Mouse (Mus musculus): Measurements from ENCODE around the gene Ep400. TPM values are rescaled to one million over a fixed set of nuclear protein-coding genes. Genes with fewer than 3 reads are reported as not detected.
A peak's percentile ranks its signal among the peaks of the same experiment; 100 is the strongest.
"Not testable (repeated sequence)": the region's sequence is repeated elsewhere in the genome, so short reads cannot be mapped to it uniquely, and the experiment has no call there.

Ep400 gene
- polyA plus RNA-seq, 1 experiment from 2014 or later = 45.6 TPM

DNA sequence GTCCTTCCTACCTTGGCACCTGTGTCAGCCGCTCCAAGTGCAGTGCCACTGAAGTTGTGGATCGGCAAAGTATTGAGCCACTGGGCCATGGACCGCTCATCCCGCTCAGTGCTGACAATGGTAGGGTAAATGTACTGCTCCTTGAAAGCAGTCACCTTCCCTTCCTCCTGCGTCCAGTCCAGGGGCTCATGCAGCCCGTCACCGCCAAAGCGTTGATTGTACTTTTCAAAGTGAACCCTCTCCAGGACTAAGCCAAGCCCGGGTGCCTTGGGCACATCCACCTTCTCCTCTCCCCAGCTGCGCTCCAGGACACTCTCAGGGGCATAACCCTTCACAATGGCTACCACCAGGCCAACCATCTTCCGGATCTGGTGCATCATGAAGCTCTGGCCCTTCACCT, 4.0 kb upstream of the Ep400 start:
- no peak for DNase-seq (ENCODE audit: low spot score)
- no peaks in the 10 kb centered on the region for H3K27me3 ChIP-seq (ENCODE audit: control insufficient read depth, insufficient read depth, low read length)

DNA sequence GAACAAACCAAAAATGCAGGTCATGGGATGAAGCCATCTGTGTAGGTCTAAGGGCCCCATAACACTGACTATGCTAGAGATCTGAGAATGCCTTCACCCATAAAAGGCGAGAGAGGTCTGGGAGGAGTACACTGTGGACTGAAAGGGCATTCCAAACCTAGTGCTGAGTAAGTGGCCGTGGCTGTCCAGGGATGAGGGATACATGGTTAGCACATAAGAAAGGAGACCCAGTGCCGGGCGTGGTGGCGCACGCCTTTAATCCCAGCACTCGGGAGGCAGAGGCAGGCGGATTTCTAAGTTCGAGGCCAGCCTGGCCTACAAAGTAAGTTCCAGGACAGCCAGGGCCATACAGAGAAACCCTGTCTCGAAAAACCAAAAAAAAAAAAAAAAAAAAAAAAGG, 2.4 kb upstream of the Ep400 start:
- 94% methylated on average over 10 of the region's 10 CpGs for WGBS

More for the DNA sequence above, 4.0 kb upstream of the Ep400 start:
- Histone ChIP-seq H3K27ac (replicated peaks; ENCODE audit: low read depth, low read length) (no peak overlapping the region), H3K4me1 (ENCODE audit: control insufficient read depth, insufficient read depth, low read length) (0 out of 2 replicates have a peak, but pooled peaks cover under 1% of the 10 kb centered on the region), H3K9me3 (ENCODE audit: control insufficient read depth, low read length) (no peaks in the 10 kb centered on the region), H3K4me2 (ENCODE audit: low read depth, severe bottlenecking) (no peak overlapping the region), H3K9ac (ENCODE audit: low read length) (no peak overlapping the region), H3K36me3 (ENCODE audit: control insufficient read depth, insufficient read depth, low read length) (peaks cover 11% of the 10 kb centered on the region), H3K4me3 (ENCODE audit: low read depth, low read length) (no peak overlapping the region)
- ATAC-seq (ENCODE audit: insufficient number of reproducible peaks, low FRiP score, low TSS enrichment, low read depth) = no peak
- 90% methylated on average over 11 of the region's 11 CpGs for WGBS

DNA sequence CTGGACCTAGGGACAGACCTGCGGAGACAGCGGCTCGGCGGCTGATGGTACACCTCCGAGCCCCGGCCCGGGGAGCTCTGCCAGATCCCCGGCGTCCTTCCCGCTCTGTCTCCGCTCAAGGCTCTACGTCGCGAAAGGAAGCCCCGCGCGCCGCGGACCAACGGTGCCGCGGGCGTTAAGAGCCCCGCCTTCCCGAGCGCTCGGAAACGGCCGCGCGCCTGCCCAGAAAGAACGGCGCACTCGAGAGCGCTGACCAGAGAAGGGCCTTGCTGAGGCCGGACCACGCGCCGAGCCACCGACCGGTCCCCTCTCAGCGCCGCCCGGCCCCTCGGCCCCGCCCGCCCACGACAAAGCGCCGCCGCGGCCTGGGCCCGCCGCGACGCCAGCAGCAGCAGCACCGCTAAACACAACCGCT, 479 bp downstream of the Ep400 start:
- peak overlapping the region; percentile 84 for H3K4me3 ChIP-seq (ENCODE audit: low read depth, low read length)
- peak overlapping the region; percentile 62 for H3K4me2 ChIP-seq (ENCODE audit: low read depth, severe bottlenecking)
- DNase-seq (ENCODE audit: low spot score) (no peak), ATAC-seq (ENCODE audit: insufficient number of reproducible peaks, low FRiP score, low TSS enrichment, low read depth) (peak; percentile 35)
- peak overlapping the region; percentile 94 for H3K27ac ChIP-seq (replicated peaks; ENCODE audit: low read depth, low read length)
- no peaks in the 10 kb centered on the region for H3K27me3 ChIP-seq (ENCODE audit: control insufficient read depth, insufficient read depth, low read length)
- H3K9ac ChIP-seq (ENCODE audit: low read length) = peak overlapping the region; percentile 91
- under 1% methylated on average over 57 of the region's 58 CpGs for WGBS
- H3K36me3 ChIP-seq (ENCODE audit: control insufficient read depth, insufficient read depth, low read length) = peaks cover 9% of the 10 kb centered on the region
- peaks cover 4% of the 10 kb centered on the region; the same call in 1 of the 2 replicates for H3K4me1 ChIP-seq (ENCODE audit: control insufficient read depth, insufficient read depth, low read length)
- H3K9me3 ChIP-seq (ENCODE audit: control insufficient read depth, low read length) = no peaks in the 10 kb centered on the region

More for the DNA sequence above, 2.4 kb upstream of the Ep400 start:
- H3K9ac ChIP-seq (ENCODE audit: low read length); H3K4me3 ChIP-seq (ENCODE audit: low read depth, low read length); H3K27me3 ChIP-seq (ENCODE audit: control insufficient read depth, insufficient read depth, low read length); H3K27ac ChIP-seq (replicated peaks; ENCODE audit: low read depth, low read length); H3K4me2 ChIP-seq (ENCODE audit: low read depth, severe bottlenecking); H3K4me1 ChIP-seq (ENCODE audit: control insufficient read depth, insufficient read depth, low read length); ATAC-seq (ENCODE audit: insufficient number of reproducible peaks, low FRiP score, low TSS enrichment, low read depth); DNase-seq (ENCODE audit: low spot score); H3K9me3 ChIP-seq (ENCODE audit: control insufficient read depth, low read length): not testable (repeated sequence)
- peaks cover 11% of the 10 kb centered on the region for H3K36me3 ChIP-seq (ENCODE audit: control insufficient read depth, insufficient read depth, low read length)

DNA sequence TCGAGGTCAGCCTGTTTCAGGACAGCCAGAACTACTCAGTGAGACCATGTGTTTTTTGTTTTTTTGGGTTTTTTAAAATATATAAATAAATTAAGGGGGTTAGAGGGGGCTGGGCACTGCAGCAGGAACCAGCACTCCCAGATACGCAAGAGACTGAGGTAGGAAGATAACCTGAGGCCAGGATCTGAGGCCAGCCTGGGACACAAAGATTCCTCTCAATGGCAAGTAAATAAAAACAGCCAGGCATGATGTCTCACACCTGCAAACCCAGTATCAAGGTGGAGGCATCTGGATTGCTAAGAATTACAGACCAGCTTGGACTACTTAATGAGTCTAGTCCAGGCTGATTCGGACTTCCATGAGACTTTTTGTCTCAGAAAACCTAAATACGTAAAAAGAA, 1.2 kb downstream of the Ep400 start:
- Histone ChIP-seq H3K9me3 (ENCODE audit: control insufficient read depth, low read length) (no peaks in the 10 kb centered on the region), H3K9ac (ENCODE audit: low read length) (peak overlapping the region; percentile 22; the same call in 1 of the 2 replicates), H3K4me1 (ENCODE audit: control insufficient read depth, insufficient read depth, low read length) (peaks cover 4% of the 10 kb centered on the region; the same call in 1 of the 2 replicates), H3K27me3 (ENCODE audit: control insufficient read depth, insufficient read depth, low read length) (no peaks in the 10 kb centered on the region), H3K36me3 (ENCODE audit: control insufficient read depth, insufficient read depth, low read length) (peaks cover 2% of the 10 kb centered on the region), H3K4me3 (ENCODE audit: low read depth, low read length) (peak overlapping the region; percentile 84), H3K4me2 (ENCODE audit: low read depth, severe bottlenecking) (peak overlapping the region; percentile 62), H3K27ac (replicated peaks; ENCODE audit: low read depth, low read length) (no peak overlapping the region)
- ATAC-seq (ENCODE audit: insufficient number of reproducible peaks, low FRiP score, low TSS enrichment, low read depth) (no peak), DNase-seq (ENCODE audit: low spot score) (no peak)
- 64% methylated on average over 4 of the region's 4 CpGs for WGBS

DNA sequence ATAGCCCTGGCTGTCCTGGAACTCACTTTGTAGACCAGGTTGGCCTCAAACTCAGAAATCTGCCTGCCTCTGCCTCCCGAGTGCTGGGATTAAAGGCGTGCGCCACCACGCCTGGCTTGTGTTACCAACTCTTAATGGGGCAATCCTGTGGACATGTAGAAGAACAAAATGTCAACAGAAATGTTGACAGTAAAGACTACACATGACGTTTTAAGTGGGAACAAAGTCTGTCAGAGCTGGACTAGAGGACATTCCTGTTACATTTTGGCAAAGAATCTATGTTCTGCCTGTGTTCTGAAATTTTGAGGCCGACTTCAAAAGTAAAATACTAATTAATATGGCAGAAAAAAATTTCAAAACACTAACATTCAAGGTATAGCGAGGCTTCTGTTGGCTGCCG, 6.6 kb downstream of the Ep400 start:
- DNase-seq (ENCODE audit: low spot score) (no peak), ATAC-seq (ENCODE audit: insufficient number of reproducible peaks, low FRiP score, low TSS enrichment, low read depth) (no peak)
- H3K4me2 ChIP-seq (ENCODE audit: low read depth, severe bottlenecking) = no peak overlapping the region
- 94% methylated on average over 8 of the region's 8 CpGs for WGBS
- no peak overlapping the region for H3K27ac ChIP-seq (replicated peaks; ENCODE audit: low read depth, low read length)
- no peaks in the 10 kb centered on the region for H3K9me3 ChIP-seq (ENCODE audit: control insufficient read depth, low read length)
- no peaks in the 10 kb centered on the region for H3K36me3 ChIP-seq (ENCODE audit: control insufficient read depth, insufficient read depth, low read length)
- no peaks in the 10 kb centered on the region for H3K4me1 ChIP-seq (ENCODE audit: control insufficient read depth, insufficient read depth, low read length)
- no peak overlapping the region for H3K9ac ChIP-seq (ENCODE audit: low read length)
- H3K27me3 ChIP-seq (ENCODE audit: control insufficient read depth, insufficient read depth, low read length) = no peaks in the 10 kb centered on the region
- no peak overlapping the region for H3K4me3 ChIP-seq (ENCODE audit: low read depth, low read length)

DNA sequence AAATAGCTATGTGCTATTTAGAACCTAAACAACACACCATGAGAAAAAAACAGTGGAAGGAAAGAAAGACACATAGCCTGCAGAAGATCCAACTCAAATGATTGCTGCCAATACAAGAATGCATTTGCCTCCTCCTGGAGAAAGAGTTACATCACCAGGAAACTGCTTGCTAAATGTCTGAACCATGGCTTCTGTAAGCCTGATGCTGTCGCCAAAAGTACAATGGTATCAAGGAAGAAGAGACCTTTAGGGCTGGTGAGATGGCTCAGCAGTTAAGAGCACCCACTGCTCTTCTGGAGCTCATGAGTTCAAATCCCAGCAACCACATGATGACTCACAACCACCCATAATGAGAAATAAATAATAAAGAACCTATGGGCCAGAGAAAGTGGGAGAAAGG, 25.5 kb downstream of the Ep400 start:
- Histone ChIP-seq H3K27me3 (ENCODE audit: control insufficient read depth, insufficient read depth, low read length) (no peaks in the 10 kb centered on the region), H3K4me3 (ENCODE audit: low read depth, low read length) (no peak overlapping the region), H3K36me3 (ENCODE audit: control insufficient read depth, insufficient read depth, low read length) (no peaks in the 10 kb centered on the region), H3K27ac (replicated peaks; ENCODE audit: low read depth, low read length) (no peak overlapping the region), H3K4me1 (ENCODE audit: control insufficient read depth, insufficient read depth, low read length) (no peaks in the 10 kb centered on the region), H3K9me3 (ENCODE audit: control insufficient read depth, low read length) (no peaks in the 10 kb centered on the region), H3K4me2 (ENCODE audit: low read depth, severe bottlenecking) (no peak overlapping the region), H3K9ac (ENCODE audit: low read length) (no peak overlapping the region)
- DNase-seq (ENCODE audit: low spot score) = no peak
- 86% methylated on average over 1 of the region's 1 CpGs for WGBS
- ATAC-seq (ENCODE audit: insufficient number of reproducible peaks, low FRiP score, low TSS enrichment, low read depth) = no peak

DNA sequence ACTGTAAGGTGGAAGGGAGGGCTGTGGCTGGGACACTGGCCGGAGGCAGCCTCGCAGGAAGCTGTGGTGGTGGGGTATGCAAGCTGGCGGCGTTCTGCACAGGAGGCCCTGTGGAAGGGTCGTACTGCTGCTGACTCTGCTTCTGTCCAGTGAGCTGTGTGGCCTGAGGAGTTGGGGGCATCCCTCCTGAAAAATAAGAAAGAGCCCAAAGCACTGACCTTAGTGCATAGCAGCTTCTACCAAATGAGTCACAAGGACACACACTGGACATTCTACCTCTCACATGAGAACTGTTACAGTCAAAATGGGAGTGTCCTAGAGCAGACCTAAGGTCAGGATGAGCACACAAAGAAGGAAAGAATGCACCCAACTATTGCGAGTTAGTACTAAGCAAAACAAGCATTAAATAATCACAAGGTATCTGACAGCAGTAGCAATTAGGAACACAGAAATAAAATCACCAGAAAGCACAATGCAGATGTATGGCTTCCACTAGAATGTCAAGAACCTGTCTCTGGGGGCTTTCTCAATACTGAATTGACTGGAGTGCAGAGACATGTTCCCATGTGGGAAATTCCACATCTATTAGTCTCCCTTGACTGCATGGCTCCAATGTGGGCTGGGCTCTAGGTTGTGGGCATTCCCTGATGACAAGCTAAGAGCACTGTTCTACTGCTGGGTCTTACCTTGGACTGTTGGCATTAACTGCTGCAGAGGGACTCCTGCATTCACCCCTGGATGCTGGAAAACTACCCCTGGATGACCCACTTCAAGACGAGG, 30.8 kb downstream of the Ep400 start:
- 96% methylated on average over 7 of the region's 7 CpGs for WGBS
- DNase-seq (ENCODE audit: low spot score) = no peak
- no peak overlapping the region for H3K9ac ChIP-seq (ENCODE audit: low read length)
- H3K9me3 ChIP-seq (ENCODE audit: control insufficient read depth, low read length) = no peaks in the 10 kb centered on the region
- no peaks in the 10 kb centered on the region for H3K4me1 ChIP-seq (ENCODE audit: control insufficient read depth, insufficient read depth, low read length)
- H3K27ac ChIP-seq (replicated peaks; ENCODE audit: low read depth, low read length) = no peak overlapping the region
- no peak overlapping the region for H3K4me3 ChIP-seq (ENCODE audit: low read depth, low read length)
- H3K36me3 ChIP-seq (ENCODE audit: control insufficient read depth, insufficient read depth, low read length) = peaks cover 17% of the 10 kb centered on the region
- no peaks in the 10 kb centered on the region for H3K27me3 ChIP-seq (ENCODE audit: control insufficient read depth, insufficient read depth, low read length)
- H3K4me2 ChIP-seq (ENCODE audit: low read depth, severe bottlenecking) = no peak overlapping the region
- no peak for ATAC-seq (ENCODE audit: insufficient number of reproducible peaks, low FRiP score, low TSS enrichment, low read depth)

DNA sequence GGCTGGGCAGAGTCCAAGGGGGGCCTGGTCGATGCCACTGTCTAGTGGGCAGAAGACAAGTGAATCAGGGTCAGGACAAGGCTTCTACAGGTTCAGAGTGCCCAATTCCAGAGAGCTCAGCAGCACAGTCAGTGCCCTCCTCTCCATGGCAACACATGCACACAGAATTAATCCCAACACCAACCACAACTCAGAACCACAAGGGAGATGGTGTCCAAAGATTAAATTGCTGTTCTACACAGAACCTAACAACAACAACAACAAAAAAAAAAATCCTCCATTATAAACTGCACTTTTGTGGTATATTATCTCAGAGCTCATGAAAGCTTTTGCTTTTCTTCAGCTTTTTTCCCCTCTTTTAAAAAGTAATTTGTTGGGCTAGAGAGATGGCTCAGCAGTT, 34.9 kb downstream of the Ep400 start:
- Histone ChIP-seq H3K4me1 (ENCODE audit: control insufficient read depth, insufficient read depth, low read length) (no peaks in the 10 kb centered on the region), H3K27ac (replicated peaks; ENCODE audit: low read depth, low read length) (no peak overlapping the region), H3K9ac (ENCODE audit: low read length) (no peak overlapping the region), H3K27me3 (ENCODE audit: control insufficient read depth, insufficient read depth, low read length) (no peaks in the 10 kb centered on the region), H3K36me3 (ENCODE audit: control insufficient read depth, insufficient read depth, low read length) (peaks cover 27% of the 10 kb centered on the region), H3K9me3 (ENCODE audit: control insufficient read depth, low read length) (no peaks in the 10 kb centered on the region), H3K4me2 (ENCODE audit: low read depth, severe bottlenecking) (no peak overlapping the region), H3K4me3 (ENCODE audit: low read depth, low read length) (no peak overlapping the region)
- 81% methylated on average over 1 of the region's 1 CpGs for WGBS
- no peak for DNase-seq (ENCODE audit: low spot score)
- ATAC-seq (ENCODE audit: insufficient number of reproducible peaks, low FRiP score, low TSS enrichment, low read depth) = no peak
